Mouse (Mus musculus) lung, postnatal 0 days (tissue): ENCODE results near the gene Vmn1r198. TPM values are rescaled to one million over a fixed set of nuclear protein-coding genes. Genes with fewer than 3 reads are reported as not detected.
"Not testable (repeated sequence)": the region's sequence is repeated elsewhere in the genome, so short reads cannot be mapped to it uniquely, and the experiment has no call there.

Experiments
- ATAC-seq: fragments of 200-750 bp; cut with Nextera tagmentation; 2 replicates; pipeline ENCODE4 v1.8.0; 2017; ENCODE audit warnings: moderate library complexity
- DNase-seq: peaks from one replicate; pipeline ENCODE4 v3.0.0-alpha.2; 2016; ENCODE audit warnings: low spot score
- H3K27ac ChIP-seq: fragments of 300-500 bp; sonication (generic); 2 replicates; pipeline ENCODE4 v1.5.1; 2014; ENCODE audit warnings: antibody characterized with exemption, mild to moderate bottlenecking, low read length, mixed read lengths
- H3K27me3 ChIP-seq: fragments of 300-500 bp; sonication (generic); replicated peaks from 2 replicates; pipeline ENCODE4 v1.6.1; 2014; ENCODE audit warnings: low read length, mixed read lengths; ENCODE audit not compliant: insufficient read depth
- H3K36me3 ChIP-seq: fragments of 300-500 bp; sonication (generic); 2 replicates; pipeline ENCODE4 v1.6.1; 2014; ENCODE audit warnings: low read length, mixed read lengths; ENCODE audit not compliant: insufficient read depth
- H3K4me1 ChIP-seq: fragments of 300-500 bp; sonication (generic); 2 replicates; pipeline ENCODE4 v1.6.1; 2014; ENCODE audit warnings: antibody characterized with exemption, low read depth, low read length, mixed read lengths; ENCODE audit not compliant: insufficient read depth
- H3K4me2 ChIP-seq: fragments of 300-500 bp; sonication (generic); replicated peaks from 2 replicates; pipeline ENCODE4 v1.6.1; 2014; ENCODE audit warnings: low read depth, mild to moderate bottlenecking, low read length, moderate library complexity, mixed read lengths
- H3K4me3 ChIP-seq: fragments of 300-500 bp; sonication (generic); 2 replicates; pipeline ENCODE4 v1.5.1; 2014; ENCODE audit warnings: low read depth, low read length
- H3K9ac ChIP-seq: fragments of 300-500 bp; sonication (generic); replicated peaks from 2 replicates; pipeline ENCODE4 v1.6.1; 2014; ENCODE audit warnings: low read depth, mild to moderate bottlenecking
- H3K9me3 ChIP-seq: fragments of 300-500 bp; sonication (generic); 2 replicates; pipeline ENCODE4 v1.6.1; 2016; ENCODE audit warnings: low read length, mixed read lengths
- CTCF ChIP-seq: IDR thresholded peaks from 2 replicates; pipeline ENCODE4 v1.5.1; 2016; ENCODE audit warnings: antibody characterized with exemption, mild to moderate bottlenecking
- EP300 ChIP-seq: IDR thresholded peaks from 2 replicates; pipeline ENCODE4 v1.6.1; 2016; ENCODE audit warnings: antibody characterized with exemption, mild to moderate bottlenecking, control low read depth
- WGBS: fragments of 180-500 bp; shearing (Covaris S2); extraction: QIAGEN DNeasy Blood & Tissue Kit; methylation state at CpG from one replicate; pipeline ENCODE4 v1.1.7; 2014; 5-methylcytosine and 5-hydroxymethylcytosine counted together
- polyA plus RNA-seq: library from polyadenylated mRNA; unstranded; fragments of >200 nt; fragmentation: Nextera tagmentation; extraction: Ambion mirVana; gene quantifications from 2 replicates; pipeline ENCODE4 v1.2.1, GENCODE M21; 2015

Gene Vmn1r198
- not detected in 2 replicates for polyA plus RNA-seq

GRCm38 (mm10) chr13:22350064-22350463 lies at the start of gene Vmn1r198:
TSS of gene Vmn1r198 (plus strand) at chr13:22350364.
- no peak for ATAC-seq

GRCm38 (mm10) chr13:22308075-22308474 lies 42.1 kb upstream of the Vmn1r198 start:
- H3K9me3 ChIP-seq, ATAC-seq, H3K4me3 ChIP-seq, H3K4me2 ChIP-seq, H3K4me1 ChIP-seq, DNase-seq, H3K27ac ChIP-seq, H3K9ac ChIP-seq, H3K36me3 ChIP-seq, H3K27me3 ChIP-seq: not testable (repeated sequence)
- WGBS, result 82% methylated on average over 5 of the region's 5 CpGs

More at GRCm38 (mm10) chr13:22350064-22350463, at the start of gene Vmn1r198:
- WGBS, result 27% methylated on average over 1 of the region's 1 CpGs
- no peaks in the 10 kb centered on the region for H3K27me3 ChIP-seq
- DNase-seq, result no peak
- H3K36me3 ChIP-seq, result no peaks in the 10 kb centered on the region
- H3K4me2 ChIP-seq, result no peak within 1 kb of the TSS
- H3K4me3 ChIP-seq, result no peak within 1 kb of the TSS
- no peaks in the 10 kb centered on the region for H3K4me1 ChIP-seq
- H3K27ac ChIP-seq, result no peak within 1 kb of the TSS
- no peak within 1 kb of the TSS for H3K9ac ChIP-seq
- H3K9me3 ChIP-seq, result no peaks in the 10 kb centered on the region
- TF ChIP-seq EP300 (no peak), CTCF (no peak)

DNA sequence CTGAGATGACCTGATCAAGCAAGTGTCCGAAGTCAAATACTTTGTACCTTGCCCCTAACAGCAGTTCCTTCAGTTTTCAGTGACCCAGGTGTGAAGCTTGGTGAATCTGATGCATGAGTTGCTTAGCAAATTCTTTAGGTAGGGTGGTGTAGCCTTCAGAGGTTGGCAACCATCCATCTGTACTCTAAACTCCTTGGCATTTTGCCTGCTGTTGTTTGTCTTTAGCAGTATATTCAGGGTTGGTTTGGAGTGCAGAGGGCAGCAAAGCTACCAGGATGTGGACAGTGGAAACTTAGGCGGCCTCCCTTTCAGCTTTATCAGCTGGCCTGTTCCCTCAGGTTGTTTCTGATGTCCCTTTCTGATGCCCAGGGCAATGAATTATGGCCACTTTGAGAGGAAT lies 34.8 kb upstream of the Vmn1r198 start:
- no peaks in the 10 kb centered on the region for H3K36me3 ChIP-seq
- DNase-seq, result no peak
- H3K27me3 ChIP-seq, result no peaks in the 10 kb centered on the region
- no peak overlapping the region for H3K27ac ChIP-seq
- H3K4me3 ChIP-seq, result no peak overlapping the region
- no peak overlapping the region for H3K4me2 ChIP-seq
- no peak for ATAC-seq
- no peak overlapping the region for H3K9ac ChIP-seq
- TF ChIP-seq EP300, result no peak
- no peak for TF ChIP-seq CTCF
- H3K9me3 ChIP-seq, result no peaks in the 10 kb centered on the region
- WGBS, result 62% methylated on average over 2 of the region's 2 CpGs
- H3K4me1 ChIP-seq, result no peaks in the 10 kb centered on the region

- no peak for TF ChIP-seq EP300
- no peak for TF ChIP-seq CTCF
- no peak overlapping the region for H3K27ac ChIP-seq
- H3K9ac ChIP-seq, result no peak overlapping the region
- no peak overlapping the region for H3K4me2 ChIP-seq
- 76% methylated on average over 2 of the region's 2 CpGs for WGBS
- H3K4me1 ChIP-seq, result no peaks in the 10 kb centered on the region
- no peaks in the 10 kb centered on the region for H3K9me3 ChIP-seq
- no peak for ATAC-seq
- no peak overlapping the region for H3K4me3 ChIP-seq
- DNase-seq, result no peak
- no peaks in the 10 kb centered on the region for H3K36me3 ChIP-seq
- no peaks in the 10 kb centered on the region for H3K27me3 ChIP-seq
Measured at GRCm38 (mm10) chr13:22317366-22317765, 32.8 kb upstream of the Vmn1r198 start.

- Histone ChIP-seq H3K4me3 (no peak overlapping the region), H3K9ac (no peak overlapping the region), H3K4me2 (no peak overlapping the region), H3K4me1 (no peaks in the 10 kb centered on the region), H3K27ac (no peak overlapping the region), H3K27me3 (no peaks in the 10 kb centered on the region), H3K9me3 (no peaks in the 10 kb centered on the region), H3K36me3 (no peaks in the 10 kb centered on the region)
- ATAC-seq (no peak), DNase-seq (no peak)
- TF ChIP-seq CTCF (no peak), EP300 (no peak)
Measured at GRCm38 (mm10) chr13:22320091-22320490, 30.1 kb upstream of the Vmn1r198 start.

DNA sequence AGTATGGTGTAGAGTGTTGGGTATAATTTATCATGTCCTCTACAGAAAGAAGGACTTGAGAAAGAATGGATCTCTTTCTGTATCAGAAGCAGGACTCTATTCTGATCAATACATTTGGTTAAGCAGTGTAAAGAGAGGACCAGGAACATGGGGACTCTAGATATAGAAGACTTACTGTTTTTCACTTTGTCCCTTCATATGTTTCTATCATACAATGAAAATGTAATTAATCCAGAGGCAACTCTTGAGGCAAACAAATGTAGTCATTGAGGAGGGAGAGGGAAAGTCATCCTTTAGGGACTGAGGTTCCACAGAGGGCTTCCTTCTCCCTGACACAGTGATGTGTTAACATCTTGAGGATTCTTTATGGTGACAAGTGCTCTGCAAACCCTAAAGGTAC lies 25.9 kb upstream of the Vmn1r198 start, which contains the start of gene Vmn1r197:
Gene Vmn1r197, plus strand, starts transcription at position 301 of the 400 bp plus-strand sequence.
- Histone ChIP-seq H3K4me2 (no peak within 1 kb of the TSS), H3K4me3 (no peak within 1 kb of the TSS), H3K4me1 (no peaks in the 10 kb centered on the region), H3K9me3 (no peaks in the 10 kb centered on the region), H3K9ac (no peak within 1 kb of the TSS), H3K36me3 (no peaks in the 10 kb centered on the region), H3K27ac (no peak within 1 kb of the TSS), H3K27me3 (no peaks in the 10 kb centered on the region)
- ATAC-seq (no peak), DNase-seq (no peak)
- no peak for TF ChIP-seq EP300
- TF ChIP-seq CTCF, result no peak

- no peak overlapping the region for H3K4me2 ChIP-seq
- TF ChIP-seq CTCF (no peak), EP300 (no peak)
- no peaks in the 10 kb centered on the region for H3K4me1 ChIP-seq
- ATAC-seq (no peak), DNase-seq (no peak)
- no peak overlapping the region for H3K9ac ChIP-seq
- no peaks in the 10 kb centered on the region for H3K36me3 ChIP-seq
- no peak overlapping the region for H3K4me3 ChIP-seq
- H3K27me3 ChIP-seq, result no peaks in the 10 kb centered on the region
- 60% methylated on average over 2 of the region's 2 CpGs for WGBS
- H3K27ac ChIP-seq, result no peak overlapping the region
- H3K9me3 ChIP-seq, result no peaks in the 10 kb centered on the region
Measured at GRCm38 (mm10) chr13:22333269-22333668, 16.9 kb upstream of the Vmn1r198 start.
